Mouse (Mus musculus): ENCODE measurements around the gene Dynlt1f.
"Not testable (repeated sequence)": the region's sequence is repeated elsewhere in the genome, so short reads cannot be mapped to it uniquely, and the experiment has no call there.

DNA sequence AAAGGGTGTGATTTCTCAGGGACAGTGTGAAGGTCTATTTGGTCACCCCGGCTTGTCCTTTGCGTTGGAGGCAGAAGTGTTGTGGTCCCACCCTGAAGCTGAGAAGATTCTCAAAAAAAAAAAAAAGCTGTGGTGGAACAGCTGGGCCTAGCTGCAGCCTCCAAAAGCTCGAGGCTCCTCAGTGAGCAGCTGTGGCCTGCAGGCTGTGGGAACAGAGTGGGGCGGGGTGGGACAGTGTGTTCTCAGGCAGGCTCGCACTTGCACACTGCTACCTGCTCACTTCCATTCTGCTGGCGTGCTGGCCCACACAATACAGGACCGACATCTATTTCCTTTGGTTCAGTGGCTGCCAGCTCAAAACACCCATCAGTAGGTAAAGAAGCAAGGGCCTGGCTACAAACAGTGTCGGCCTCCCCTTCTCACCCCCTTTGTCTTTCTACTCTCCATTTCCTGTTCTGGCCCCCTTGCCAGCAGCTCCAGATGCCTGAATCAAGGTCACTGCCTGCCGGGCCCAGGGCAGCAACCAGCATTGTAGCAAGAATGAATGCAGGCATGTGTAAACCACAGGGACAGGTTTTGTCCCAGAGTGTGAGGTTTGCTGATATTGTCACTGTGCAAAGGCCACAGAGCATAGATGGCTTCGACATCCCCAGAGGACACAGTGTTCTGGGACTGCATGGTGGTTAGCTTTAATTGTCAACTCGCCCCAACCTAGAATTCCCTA lies 5.6 kb upstream of the Dynlt1f start:
- not testable (repeated sequence) for TF ChIP-seq EP300 (optimal IDR thresholded peaks at IDR 0.05); CTCF (IDR thresholded peaks at IDR 0.05; ENCODE audit: low read depth)

Data from stomach, postnatal 0 days (tissue).